Mouse (Mus musculus) forebrain, postnatal 0 days (tissue): ENCODE results near the gene Prpf38b. TPM values are rescaled to one million over a fixed set of nuclear protein-coding genes. Genes with fewer than 3 reads are reported as not detected.

ENCODE experiments used
- ATAC-seq: fragments of 200-750 bp; cut with Nextera tagmentation; 2 replicates; pipeline ENCODE4 v1.8.0; 2017; ENCODE audit warnings: mild to moderate bottlenecking, moderate library complexity
- DNase-seq: peaks from one replicate; pipeline ENCODE4 v3.0.0-alpha.2; 2015
- H3K27ac ChIP-seq: fragments of 300-500 bp; sonication (generic); 2 replicates; pipeline ENCODE4 v1.5.1; 2014; ENCODE audit warnings: low read depth, mild to moderate bottlenecking, antibody characterized with exemption, low read length, moderate library complexity, mixed read lengths
- H3K27me3 ChIP-seq: fragments of 300-500 bp; sonication (generic); 2 replicates; pipeline ENCODE4 v1.6.1; 2014; ENCODE audit warnings: mild to moderate bottlenecking, low read length, mixed read lengths; ENCODE audit not compliant: insufficient read depth
- H3K36me3 ChIP-seq: fragments of 300-500 bp; sonication (generic); 2 replicates; pipeline ENCODE4 v1.6.1; 2014; ENCODE audit warnings: mild to moderate bottlenecking, moderate library complexity; ENCODE audit not compliant: insufficient read depth
- H3K4me1 ChIP-seq: fragments of 300-500 bp; sonication (generic); 2 replicates; pipeline ENCODE4 v1.6.1; 2014; ENCODE audit warnings: antibody characterized with exemption; ENCODE audit not compliant: insufficient read depth
- H3K4me2 ChIP-seq: fragments of 300-500 bp; sonication (generic); 2 replicates; pipeline ENCODE4 v1.6.1; 2014; ENCODE audit warnings: low read depth, mild to moderate bottlenecking, moderate library complexity
- H3K4me3 ChIP-seq: fragments of 300-500 bp; sonication (generic); 2 replicates; pipeline ENCODE4 v1.5.1; 2014; ENCODE audit warnings: low read depth, low read length, mixed read lengths
- H3K9ac ChIP-seq: fragments of 300-500 bp; sonication (generic); 2 replicates; pipeline ENCODE4 v1.6.1; 2014; ENCODE audit warnings: mild to moderate bottlenecking
- H3K9me3 ChIP-seq: fragments of 300-500 bp; sonication (generic); 2 replicates; pipeline ENCODE4 v1.6.1; 2016; ENCODE audit warnings: low read length
- CTCF ChIP-seq: sonication (generic); IDR thresholded peaks from 2 replicates; pipeline ENCODE4 v1.5.1; 2016; ENCODE audit warnings: antibody characterized with exemption, control low read depth, low read depth
- WGBS: fragments of 180-500 bp; shearing (Covaris S2); extraction: QIAGEN DNeasy Blood & Tissue Kit; methylation state at CpG from one replicate; pipeline ENCODE4 v1.1.7; 2014; 5-methylcytosine and 5-hydroxymethylcytosine counted together
- polyA plus RNA-seq: library from polyadenylated mRNA; unstranded; fragments of >200 nt; fragmentation: Nextera tagmentation; extraction: Ambion mirVana; gene quantifications from 2 replicates; pipeline ENCODE4 v1.2.1, GENCODE M21; 2015
- total RNA-seq: library from RNA; depleted of rRNA; stranded (reverse); fragments of >200 nt; gene quantifications from 2 replicates; pipeline ENCODE4 v1.2.3, GENCODE M21; 2014

Gene Prpf38b
- total and polyA plus RNA-seq, 2 experiments from 2014 or later: 33.4 to 34.3 TPM

- no peak overlapping the region for H3K27ac ChIP-seq
- WGBS: 71% methylated on average over 2 of the region's 2 CpGs
- H3K4me2 ChIP-seq: no peak overlapping the region
- no peaks in the 10 kb centered on the region for H3K27me3 ChIP-seq
- TF ChIP-seq CTCF: no peak
- H3K4me1 ChIP-seq: no peaks in the 10 kb centered on the region; the same call in 1 of the 2 replicates
- no peaks in the 10 kb centered on the region for H3K9me3 ChIP-seq
- DNase-seq: no peak
- no peak overlapping the region for H3K4me3 ChIP-seq
- ATAC-seq: no peak
- H3K9ac ChIP-seq: no peak overlapping the region
- no peaks in the 10 kb centered on the region for H3K36me3 ChIP-seq
These were observed 50.7 kb downstream of the Prpf38b start for GRCm38 (mm10) chr3:108860786-108861185.

GRCm38 (mm10) chr3:108858231-108858770, 53.2 kb downstream of the Prpf38b start:
- no peaks in the 10 kb centered on the region for H3K27me3 ChIP-seq
- no peak overlapping the region for H3K9ac ChIP-seq
- WGBS: 11% methylated on average over 7 of the region's 7 CpGs
- H3K4me1 ChIP-seq: no peaks in the 10 kb centered on the region; the same call in 1 of the 2 replicates
- no peaks in the 10 kb centered on the region for H3K9me3 ChIP-seq
- H3K4me2 ChIP-seq: no peak overlapping the region
- peak; percentile 83 for ATAC-seq
- H3K36me3 ChIP-seq: no peaks in the 10 kb centered on the region
- TF ChIP-seq CTCF: peak; percentile 44
- DNase-seq: peak; percentile 67
- H3K27ac ChIP-seq: no peak overlapping the region
- H3K4me3 ChIP-seq: no peak overlapping the region

- H3K36me3 ChIP-seq: no peaks in the 10 kb centered on the region
- 83% methylated on average over 1 of the region's 1 CpGs for WGBS
- H3K9ac ChIP-seq: no peak overlapping the region
- H3K4me3 ChIP-seq: no peak overlapping the region
- no peak overlapping the region for H3K4me2 ChIP-seq
- H3K9me3 ChIP-seq: no peaks in the 10 kb centered on the region
- TF ChIP-seq CTCF: no peak
- ATAC-seq (no peak), DNase-seq (no peak)
- H3K27me3 ChIP-seq: no peaks in the 10 kb centered on the region
- H3K4me1 ChIP-seq: no peaks in the 10 kb centered on the region; the same call in 1 of the 2 replicates
- no peak overlapping the region for H3K27ac ChIP-seq
These were observed 53.8 kb downstream of the Prpf38b start for GRCm38 (mm10) chr3:108857714-108858113.

- whole genome bisulfite sequencing: 26% methylated on average over 3 of the region's 3 CpGs
- H3K9ac ChIP-seq: no peak overlapping the region
- no peak for ATAC-seq
- no peak overlapping the region for H3K4me2 ChIP-seq
- DNase-seq: no peak
- H3K4me3 ChIP-seq: no peak overlapping the region
- no peak for TF ChIP-seq CTCF
- no peaks in the 10 kb centered on the region for H3K36me3 ChIP-seq
- H3K27ac ChIP-seq: no peak overlapping the region
- no peaks in the 10 kb centered on the region for H3K27me3 ChIP-seq
- no peaks in the 10 kb centered on the region for H3K9me3 ChIP-seq
- H3K4me1 ChIP-seq: no peaks in the 10 kb centered on the region; the same call in 1 of the 2 replicates
These were observed 54.4 kb downstream of the Prpf38b start for GRCm38 (mm10) chr3:108857124-108857470.

- Histone ChIP-seq H3K36me3 (no peaks in the 10 kb centered on the region), H3K4me2 (no peak overlapping the region), H3K27me3 (no peaks in the 10 kb centered on the region), H3K27ac (no peak overlapping the region), H3K9me3 (no peaks in the 10 kb centered on the region), H3K4me3 (no peak overlapping the region), H3K9ac (no peak overlapping the region), H3K4me1 (no peaks in the 10 kb centered on the region; the same call in 1 of the 2 replicates)
- no peak for ATAC-seq
- DNase-seq: no peak
- 42% methylated on average over 8 of the region's 8 CpGs for WGBS
- TF ChIP-seq CTCF: peak; percentile 37
These were observed 55.0 kb downstream of the Prpf38b start for GRCm38 (mm10) chr3:108856386-108857123.

- 52% methylated on average over 10 of the region's 10 CpGs for WGBS
- H3K36me3 ChIP-seq: no peaks in the 10 kb centered on the region
- no peaks in the 10 kb centered on the region for H3K9me3 ChIP-seq
- H3K4me2 ChIP-seq: no peak overlapping the region
- DNase-seq (peak; percentile 37), ATAC-seq (0 out of 2 replicates have a peak, but pooled peaks have one; percentile 7)
- H3K9ac ChIP-seq: no peak overlapping the region
- H3K4me1 ChIP-seq: no peaks in the 10 kb centered on the region; the same call in 1 of the 2 replicates
- H3K27ac ChIP-seq: no peak overlapping the region
- TF ChIP-seq CTCF: no peak
- no peaks in the 10 kb centered on the region for H3K27me3 ChIP-seq
- H3K4me3 ChIP-seq: no peak overlapping the region
These were observed 55.7 kb downstream of the Prpf38b start for GRCm38 (mm10) chr3:108855864-108856263.

GRCm38 (mm10) chr3:108855371-108855770, 56.2 kb downstream of the Prpf38b start:
- no peaks in the 10 kb centered on the region for H3K36me3 ChIP-seq
- H3K4me1 ChIP-seq: no peaks in the 10 kb centered on the region; the same call in 1 of the 2 replicates
- H3K4me3 ChIP-seq: no peak overlapping the region
- H3K9ac ChIP-seq: no peak overlapping the region
- ATAC-seq (peak; percentile 76), DNase-seq (peak; percentile 72)
- 37% methylated on average over 12 of the region's 12 CpGs for WGBS
- H3K27me3 ChIP-seq: no peaks in the 10 kb centered on the region
- H3K4me2 ChIP-seq: no peak overlapping the region
- H3K9me3 ChIP-seq: no peaks in the 10 kb centered on the region
- no peak overlapping the region for H3K27ac ChIP-seq
- TF ChIP-seq CTCF: no peak
